Mouse (Mus musculus): ENCODE data around the gene Mtmr1.
"Not testable (repeated sequence)": the region's sequence is repeated elsewhere in the genome, so short reads cannot be mapped to it uniquely, and the experiment has no call there.

Mtmr1 gene

GRCm38 (mm10) chrX:71364554-71364991 is at the start of gene Mtmr1:
Gene Mtmr1, plus strand, starts transcription at chrX:71364760.
- DNase-seq (ENCODE audit: low spot score), result peak; percentile 78

- DNase-seq (ENCODE audit: low spot score), result peak; percentile 2
These were observed 12.5 kb upstream of the Mtmr1 start for GRCm38 (mm10) chrX:71352033-71352432.

GRCm38 (mm10) chrX:71355331-71355730 is 9.2 kb upstream of the Mtmr1 start:
- no peak for DNase-seq (ENCODE audit: low spot score)

GRCm38 (mm10) chrX:71361793-71362192 is 2.8 kb upstream of the Mtmr1 start:
- DNase-seq (ENCODE audit: low spot score), result not testable (repeated sequence)

GRCm38 (mm10) chrX:71364062-71364461 is 498 bp upstream of the Mtmr1 start:
- no peak for DNase-seq (ENCODE audit: low spot score)

DNA sequence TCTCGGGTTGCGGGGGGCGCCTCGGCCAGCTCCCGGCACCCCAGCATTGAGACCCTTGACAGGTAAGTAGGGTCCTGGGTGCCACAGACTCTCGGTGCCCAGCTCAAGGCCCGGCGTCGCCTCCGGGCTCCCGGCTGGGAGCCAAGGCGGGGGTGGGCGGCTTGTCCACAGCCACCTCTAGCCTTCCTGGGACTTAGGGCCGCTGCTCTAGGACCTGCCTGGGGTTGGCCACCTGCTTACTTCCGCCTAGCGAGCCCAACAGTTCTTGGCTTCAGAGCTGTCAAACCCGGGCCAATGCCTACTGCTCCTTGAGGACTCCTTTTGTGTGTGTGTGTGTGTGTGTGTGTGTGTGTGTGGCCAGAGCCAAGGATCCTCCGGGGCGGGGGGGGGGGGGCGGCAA is 451 bp downstream of the Mtmr1 start:
- peak; percentile 6 for DNase-seq (ENCODE audit: low spot score)

DNA sequence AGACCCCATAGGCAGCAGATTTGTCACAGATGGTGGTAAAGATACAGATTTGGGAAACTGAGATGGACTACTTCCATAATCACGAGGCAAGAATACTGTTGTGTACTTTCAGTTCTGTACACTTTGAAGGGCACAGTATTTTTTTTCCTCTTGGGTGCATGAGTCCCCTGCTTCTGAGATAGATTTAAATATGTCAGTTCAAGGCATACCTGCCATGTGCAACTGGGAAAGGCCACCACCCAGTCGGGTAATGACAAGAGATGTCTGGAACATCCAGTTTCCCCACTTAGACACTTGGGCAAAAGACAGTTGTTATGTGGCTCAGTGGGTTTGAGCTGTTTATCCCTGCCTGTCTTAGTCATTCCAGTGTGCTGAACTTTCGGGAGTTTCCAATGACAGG is 950 bp downstream of the Mtmr1 start:
- DNase-seq (ENCODE audit: low spot score), result no peak

DNA sequence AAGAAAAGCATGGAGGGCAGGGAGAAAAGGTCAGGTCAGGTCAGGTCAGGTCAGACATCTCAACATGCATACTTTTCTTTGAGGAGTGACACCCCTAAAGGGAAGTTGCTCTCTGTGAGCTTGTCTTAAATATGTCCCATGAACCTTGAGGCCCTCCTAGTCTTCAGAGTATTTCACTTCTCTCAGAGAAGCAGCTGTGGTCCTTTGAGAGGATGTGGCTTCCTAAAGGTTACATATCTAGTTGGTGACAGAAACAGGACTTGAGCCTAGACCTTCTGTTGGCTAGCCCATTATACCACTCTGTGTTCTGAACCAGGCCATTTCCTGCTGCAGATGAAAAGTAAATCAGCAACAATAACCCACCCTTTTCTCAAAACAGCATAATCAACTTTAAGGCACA is 2.4 kb downstream of the Mtmr1 start:
- DNase-seq (ENCODE audit: low spot score), result no peak

DNA sequence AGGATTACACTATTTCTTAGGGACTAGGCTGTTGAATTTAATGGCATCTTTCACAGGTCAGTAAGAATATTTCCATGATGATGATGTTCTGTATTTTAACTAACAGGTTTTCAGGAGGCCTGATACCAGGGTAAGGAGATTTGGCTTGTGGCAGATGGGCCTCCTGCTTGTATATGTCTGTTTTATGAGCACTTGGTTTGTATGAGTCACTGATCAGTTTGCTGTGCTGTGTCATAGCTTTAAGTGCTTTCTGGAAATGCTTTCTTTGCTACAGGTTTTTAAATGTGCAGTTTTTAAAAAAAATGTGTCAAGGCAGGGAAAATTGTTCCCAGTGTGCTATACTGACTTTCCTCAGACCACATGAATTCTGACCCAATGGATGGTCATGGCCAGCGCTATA is 12.2 kb downstream of the Mtmr1 start:
- no peak for DNase-seq (ENCODE audit: low spot score)

GRCm38 (mm10) chrX:71378435-71378834 is 13.9 kb downstream of the Mtmr1 start:
- no peak for DNase-seq (ENCODE audit: low spot score)

- DNase-seq (ENCODE audit: low spot score), result peak; percentile 9
These were observed 17.0 kb downstream of the Mtmr1 start for GRCm38 (mm10) chrX:71381571-71381970.

- DNase-seq (ENCODE audit: low spot score), result no peak
These were observed 31.8 kb downstream of the Mtmr1 start for GRCm38 (mm10) chrX:71396326-71396725.

DNA sequence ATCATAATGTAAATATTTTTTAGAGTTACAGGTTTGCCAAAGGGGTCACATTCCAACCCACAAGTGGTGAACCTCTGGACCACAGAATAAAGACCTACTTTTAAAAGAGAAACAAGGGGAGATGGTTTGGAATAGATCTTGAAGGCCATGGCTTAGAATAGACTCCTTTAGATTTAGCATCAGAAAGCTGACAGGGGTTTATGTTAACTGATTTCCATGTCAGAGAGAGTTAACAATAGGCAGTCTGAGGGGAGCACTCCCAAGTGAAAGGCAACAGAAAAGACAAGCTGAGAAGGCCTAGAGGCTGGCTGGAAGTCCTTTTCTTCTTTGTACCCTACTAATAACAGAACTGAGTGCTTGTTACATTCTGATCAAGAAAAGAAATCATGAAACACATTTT is 41.7 kb downstream of the Mtmr1 start:
- DNase-seq (ENCODE audit: low spot score), result no peak

GRCm38 (mm10) chrX:71408386-71408785 is 43.8 kb downstream of the Mtmr1 start:
- DNase-seq (ENCODE audit: low spot score), result no peak

GRCm38 (mm10) chrX:71412776-71413175 is 48.2 kb downstream of the Mtmr1 start:
- DNase-seq (ENCODE audit: low spot score), result no peak

GRCm38 (mm10) chrX:71413616-71414015 is 49.1 kb downstream of the Mtmr1 start:
- DNase-seq (ENCODE audit: low spot score), result no peak

DNA sequence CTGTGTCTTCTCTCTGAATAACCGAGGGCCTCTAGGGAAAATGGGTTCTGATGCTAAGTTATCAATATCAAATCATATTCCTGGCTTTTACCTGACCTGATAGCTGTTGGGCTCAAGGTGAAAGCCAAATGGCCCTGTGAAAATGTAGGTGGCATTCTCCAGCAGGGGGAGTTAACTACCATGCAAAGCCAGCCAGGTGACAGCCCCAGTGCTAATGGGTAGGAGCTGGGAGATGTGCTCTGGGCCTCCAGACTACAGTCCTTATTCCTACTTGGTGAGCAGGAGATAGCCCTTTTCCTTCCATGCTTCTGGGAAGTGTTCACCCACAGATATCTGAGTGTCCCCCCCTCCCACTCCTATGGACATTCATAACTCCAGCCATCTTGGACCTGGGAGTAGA is 60.3 kb downstream of the Mtmr1 start:
- peak; percentile 3 for DNase-seq (ENCODE audit: low spot score)

GRCm38 (mm10) chrX:71425746-71426519 is 61.4 kb downstream of the Mtmr1 start:
- DNase-seq (ENCODE audit: low spot score), result peak; percentile 83

GRCm38 (mm10) chrX:71427491-71427890 is 62.9 kb downstream of the Mtmr1 start:
- no peak for DNase-seq (ENCODE audit: low spot score)

- no peak for DNase-seq (ENCODE audit: low spot score)
These were observed 66.3 kb downstream of the Mtmr1 start for GRCm38 (mm10) chrX:71430900-71431299.

GRCm38 (mm10) chrX:71434448-71434847 is 69.9 kb downstream of the Mtmr1 start:
- no peak for DNase-seq (ENCODE audit: low spot score)

DNA sequence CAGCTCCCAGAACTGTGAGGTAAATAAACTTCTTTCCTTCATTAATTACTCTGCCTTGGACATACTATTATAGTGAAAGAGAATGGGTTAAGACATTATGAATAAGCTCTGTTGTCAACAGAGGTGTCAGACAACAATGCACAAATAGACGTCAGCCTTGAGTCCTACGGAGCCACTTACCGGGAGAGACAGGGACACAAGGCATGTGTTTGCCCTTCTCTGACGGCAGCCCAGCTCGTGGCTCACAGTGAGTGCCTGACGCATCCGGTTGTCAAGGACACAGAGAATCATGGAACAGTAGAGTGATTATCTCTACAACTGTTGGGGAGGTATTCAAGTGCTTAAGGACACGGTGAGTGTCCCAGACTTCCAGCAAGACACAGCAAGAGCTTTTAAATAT is 70.3 kb downstream of the Mtmr1 start:
- no peak for DNase-seq (ENCODE audit: low spot score)

- DNase-seq (ENCODE audit: low spot score), result no peak
These were observed 71.0 kb downstream of the Mtmr1 start for GRCm38 (mm10) chrX:71435542-71435941.

GRCm38 (mm10) chrX:71439473-71439872 is 74.9 kb downstream of the Mtmr1 start:
- DNase-seq (ENCODE audit: low spot score), result no peak
